Mouse (Mus musculus): ENCODE measurements at regions not wholly inside any gene's neighbourhood (a gene's known extent, or its start where the extent isn't known, plus 50 kb on each side); places are given as distances from the start of the nearest gene placed in this dataset.

DNA sequence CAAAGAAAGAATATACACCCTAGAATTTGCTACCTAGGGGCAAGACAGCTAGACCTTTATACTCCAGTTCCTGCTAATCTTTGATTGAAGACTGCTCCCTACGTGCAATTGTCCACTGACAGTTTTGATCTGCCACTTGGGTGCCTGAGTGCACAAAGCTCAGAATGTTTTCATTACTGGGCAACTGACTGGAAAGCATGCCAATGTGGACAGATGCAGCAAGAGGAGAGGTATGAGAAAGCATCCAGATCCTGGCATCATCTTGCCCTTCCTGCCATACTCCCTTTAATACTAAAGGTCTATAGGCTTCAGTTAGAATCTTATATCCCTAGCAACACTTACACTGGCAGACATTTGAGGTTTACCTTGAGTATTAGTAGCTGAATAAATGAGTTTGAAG lies 148.9 kb upstream of the Lrrn1 start:
- H3K27me3 ChIP-seq (ENCODE audit: control insufficient read depth, insufficient read depth, low read depth, low read length) = no peaks in the 10 kb centered on the region
- no peaks in the 10 kb centered on the region for H3K4me1 ChIP-seq (replicated peaks; ENCODE audit: control insufficient read depth, insufficient read depth, low read length)
- no peaks in the 10 kb centered on the region for H3K9me3 ChIP-seq (ENCODE audit: control insufficient read depth, low read length)
- H3K4me2 ChIP-seq (ENCODE audit: low read depth, low read length) = no peak overlapping the region
- H3K9ac ChIP-seq (ENCODE audit: low read length) = no peak overlapping the region
- H3K4me3 ChIP-seq (ENCODE audit: low read length) = no peak overlapping the region
- H3K36me3 ChIP-seq (ENCODE audit: control insufficient read depth, insufficient read depth, low read length) = no peaks in the 10 kb centered on the region
- WGBS = 50% methylated on average over 1 of the region's 1 CpGs
- no peak overlapping the region for H3K27ac ChIP-seq (ENCODE audit: low read length)
- no peak for ATAC-seq (ENCODE audit: low read depth)

DNA sequence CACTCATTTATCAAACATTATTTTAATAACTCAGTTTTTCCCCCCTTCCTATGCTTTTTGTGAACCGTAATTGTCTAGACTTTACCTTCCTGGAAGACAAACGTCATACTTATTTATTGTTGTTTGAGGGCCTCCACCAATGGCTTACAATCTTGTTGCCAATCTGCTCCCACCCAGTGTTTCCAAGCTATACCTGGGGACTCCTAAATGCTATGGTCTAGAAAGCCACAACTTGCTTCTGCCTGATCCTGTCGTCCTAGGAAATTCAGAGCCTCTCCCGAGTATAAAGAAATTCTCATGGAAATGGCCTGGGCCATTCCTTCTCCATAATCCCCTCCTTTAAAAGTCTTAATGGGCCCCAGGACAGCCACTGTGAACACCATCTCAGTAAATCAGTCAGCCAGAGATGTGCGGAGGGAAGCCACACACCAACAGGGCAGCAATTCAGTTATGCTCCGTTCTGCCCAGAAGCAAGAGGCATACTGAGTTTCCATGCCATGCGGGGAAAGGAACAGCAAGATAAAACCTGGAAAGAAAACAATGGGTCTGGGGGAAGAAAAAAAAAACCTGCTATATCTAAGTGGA lies 143.4 kb upstream of the Lrrn1 start:
- no peaks in the 10 kb centered on the region for H3K27me3 ChIP-seq (ENCODE audit: control insufficient read depth, insufficient read depth, low read depth, low read length)
- no peak overlapping the region for H3K9ac ChIP-seq (ENCODE audit: low read length)
- H3K27ac ChIP-seq (ENCODE audit: low read length) = no peak overlapping the region

DNA sequence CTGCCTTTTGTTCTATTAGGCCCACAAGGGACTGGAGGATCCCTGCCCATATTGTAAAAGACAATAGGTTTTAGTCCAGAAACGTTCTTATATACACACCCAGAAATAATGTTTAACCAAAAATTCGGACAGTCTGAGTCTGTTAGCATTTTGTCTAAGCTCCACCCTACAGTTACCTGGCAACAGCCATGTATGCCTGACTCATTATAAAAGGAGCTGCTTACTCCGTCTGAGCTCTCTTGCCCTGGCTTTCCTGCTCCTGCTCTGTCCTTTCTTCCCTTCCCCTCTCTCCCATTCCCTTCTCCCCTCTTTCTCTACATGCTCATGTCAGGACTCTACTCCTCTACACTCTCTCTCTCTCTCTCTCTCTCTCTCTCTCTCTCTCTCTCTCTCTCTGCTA lies 139.7 kb upstream of the Lrrn1 start:
- Histone ChIP-seq H3K36me3 (ENCODE audit: control insufficient read depth, insufficient read depth, low read length) (no peaks in the 10 kb centered on the region), H3K27me3 (ENCODE audit: control insufficient read depth, insufficient read depth, low read depth, low read length) (no peaks in the 10 kb centered on the region), H3K27ac (ENCODE audit: low read length) (no peak overlapping the region), H3K9me3 (ENCODE audit: control insufficient read depth, low read length) (no peaks in the 10 kb centered on the region), H3K4me2 (ENCODE audit: low read depth, low read length) (no peak overlapping the region), H3K9ac (ENCODE audit: low read length) (no peak overlapping the region), H3K4me1 (replicated peaks; ENCODE audit: control insufficient read depth, insufficient read depth, low read length) (no peaks in the 10 kb centered on the region), H3K4me3 (ENCODE audit: low read length) (no peak overlapping the region)
- no peak for ATAC-seq (ENCODE audit: low read depth)
- WGBS = 38% methylated on average over 3 of the region's 3 CpGs

More for the DNA sequence above, 143.4 kb upstream of the Lrrn1 start:
- no peak for ATAC-seq (ENCODE audit: low read depth)
- Histone ChIP-seq H3K9me3 (ENCODE audit: control insufficient read depth, low read length) (no peaks in the 10 kb centered on the region), H3K36me3 (ENCODE audit: control insufficient read depth, insufficient read depth, low read length) (no peaks in the 10 kb centered on the region), H3K4me3 (ENCODE audit: low read length) (no peak overlapping the region), H3K4me1 (replicated peaks; ENCODE audit: control insufficient read depth, insufficient read depth, low read length) (no peaks in the 10 kb centered on the region), H3K4me2 (ENCODE audit: low read depth, low read length) (no peak overlapping the region)
- 73% methylated on average over 7 of the region's 7 CpGs for WGBS

DNA sequence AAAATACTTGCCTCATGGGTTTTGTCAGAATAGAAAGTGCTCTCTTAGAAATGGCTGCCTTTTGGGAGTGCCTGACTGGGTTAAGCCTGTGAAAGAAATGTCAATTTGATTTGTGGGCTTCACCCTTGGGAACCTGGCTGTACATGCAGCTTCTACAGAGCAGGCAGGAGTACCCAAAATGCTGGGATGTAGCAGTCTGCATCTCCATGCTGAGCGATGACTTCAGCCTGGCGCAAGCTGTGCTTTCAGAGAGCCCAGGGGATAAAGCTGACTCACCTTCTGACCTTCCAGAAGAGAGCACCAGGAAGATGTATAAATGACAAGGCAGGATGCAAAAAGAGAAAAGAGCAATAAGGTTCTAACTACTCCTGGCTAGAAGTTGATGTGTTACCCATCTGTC lies 135.0 kb upstream of the Lrrn1 start:
- no peak overlapping the region for H3K27ac ChIP-seq (ENCODE audit: low read length)
- no peak overlapping the region for H3K4me2 ChIP-seq (ENCODE audit: low read depth, low read length)
- no peak overlapping the region for H3K9ac ChIP-seq (ENCODE audit: low read length)
- H3K36me3 ChIP-seq (ENCODE audit: control insufficient read depth, insufficient read depth, low read length) = no peaks in the 10 kb centered on the region
- no peaks in the 10 kb centered on the region for H3K4me1 ChIP-seq (replicated peaks; ENCODE audit: control insufficient read depth, insufficient read depth, low read length)
- H3K4me3 ChIP-seq (ENCODE audit: low read length) = no peak overlapping the region
- no peaks in the 10 kb centered on the region for H3K27me3 ChIP-seq (ENCODE audit: control insufficient read depth, insufficient read depth, low read depth, low read length)
- no peaks in the 10 kb centered on the region for H3K9me3 ChIP-seq (ENCODE audit: control insufficient read depth, low read length)
- no peak for ATAC-seq (ENCODE audit: low read depth)
- 86% methylated on average over 2 of the region's 2 CpGs for WGBS

DNA sequence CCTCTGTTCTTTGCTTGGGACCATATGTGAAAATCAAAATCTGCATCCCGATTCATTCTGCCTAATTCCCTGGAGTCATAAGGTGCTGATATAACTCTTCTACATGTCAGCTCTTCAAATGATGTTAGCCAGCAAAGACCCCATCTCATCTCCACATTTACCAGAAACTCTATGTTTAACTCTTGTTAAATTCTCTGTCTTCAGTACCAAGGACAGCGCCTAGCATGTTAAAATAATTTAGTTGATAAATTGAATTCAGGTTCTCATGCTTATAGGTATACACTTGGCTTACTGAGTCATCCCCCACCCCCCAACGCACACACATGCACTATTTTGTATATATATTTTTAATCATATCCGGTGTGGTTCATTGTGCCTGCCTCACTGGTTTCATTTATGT lies 113.8 kb upstream of the Lrrn1 start:
- no peak overlapping the region for H3K4me2 ChIP-seq (ENCODE audit: low read depth, low read length)
- no peak overlapping the region for H3K27ac ChIP-seq (ENCODE audit: low read length)
- H3K9ac ChIP-seq (ENCODE audit: low read length) = no peak overlapping the region
- H3K4me3 ChIP-seq (ENCODE audit: low read length) = no peak overlapping the region
- no peak for ATAC-seq (ENCODE audit: low read depth)
- H3K9me3 ChIP-seq (ENCODE audit: control insufficient read depth, low read length) = no peaks in the 10 kb centered on the region
- no peaks in the 10 kb centered on the region for H3K4me1 ChIP-seq (replicated peaks; ENCODE audit: control insufficient read depth, insufficient read depth, low read length)
- H3K27me3 ChIP-seq (ENCODE audit: control insufficient read depth, insufficient read depth, low read depth, low read length) = no peaks in the 10 kb centered on the region
- WGBS = 65% methylated on average over 4 of the region's 4 CpGs
- no peaks in the 10 kb centered on the region for H3K36me3 ChIP-seq (ENCODE audit: control insufficient read depth, insufficient read depth, low read length)

DNA sequence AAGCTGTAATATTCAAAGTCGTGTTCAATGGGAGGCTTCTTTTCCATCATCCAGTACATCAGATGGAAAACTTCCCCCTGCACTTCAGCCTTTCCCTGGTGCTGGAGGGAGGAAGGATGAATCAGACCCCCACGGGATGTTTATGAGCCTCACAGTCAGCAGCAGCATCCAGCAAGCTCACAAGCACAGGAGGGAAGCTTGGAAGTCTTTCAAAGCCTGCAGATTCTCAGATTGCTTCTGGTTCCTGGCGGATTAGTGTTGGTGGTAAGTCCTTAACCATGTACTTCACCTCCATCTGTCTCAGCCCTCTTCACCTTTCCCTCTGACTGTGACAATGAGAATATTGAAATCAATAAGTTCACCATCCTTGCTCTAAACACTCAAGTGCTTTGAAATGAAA lies 107.5 kb upstream of the Lrrn1 start:
- H3K9me3 ChIP-seq (ENCODE audit: control insufficient read depth, low read length) = no peaks in the 10 kb centered on the region
- no peak for ATAC-seq (ENCODE audit: low read depth)
- no peaks in the 10 kb centered on the region for H3K27me3 ChIP-seq (ENCODE audit: control insufficient read depth, insufficient read depth, low read depth, low read length)
- H3K9ac ChIP-seq (ENCODE audit: low read length) = no peak overlapping the region
- H3K36me3 ChIP-seq (ENCODE audit: control insufficient read depth, insufficient read depth, low read length) = no peaks in the 10 kb centered on the region
- no peak overlapping the region for H3K27ac ChIP-seq (ENCODE audit: low read length)
- 40% methylated on average over 3 of the region's 3 CpGs for WGBS
- no peak overlapping the region for H3K4me3 ChIP-seq (ENCODE audit: low read length)
- H3K4me2 ChIP-seq (ENCODE audit: low read depth, low read length) = no peak overlapping the region
- H3K4me1 ChIP-seq (replicated peaks; ENCODE audit: control insufficient read depth, insufficient read depth, low read length) = no peaks in the 10 kb centered on the region

DNA sequence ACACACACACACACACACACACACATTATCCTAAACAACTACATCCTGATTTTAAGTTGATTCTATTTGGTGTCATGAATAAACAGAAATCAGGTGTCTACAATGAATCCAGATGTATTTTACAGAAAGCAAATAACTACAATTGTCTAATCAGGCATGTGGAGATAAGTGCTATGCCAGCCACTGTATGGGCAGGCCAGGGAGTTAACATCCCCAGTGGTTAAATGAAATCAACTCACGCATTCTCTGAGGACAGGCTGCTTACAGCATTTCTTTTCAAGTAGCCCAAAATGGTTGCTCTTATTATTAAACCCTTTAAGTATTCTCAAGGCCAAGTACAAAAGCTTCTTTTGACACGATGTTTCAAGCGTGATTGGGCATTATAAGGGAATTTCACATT lies 103.0 kb upstream of the Lrrn1 start:
- Histone ChIP-seq H3K9ac (ENCODE audit: low read length) (no peak overlapping the region), H3K4me3 (ENCODE audit: low read length) (no peak overlapping the region), H3K36me3 (ENCODE audit: control insufficient read depth, insufficient read depth, low read length) (no peaks in the 10 kb centered on the region), H3K4me1 (replicated peaks; ENCODE audit: control insufficient read depth, insufficient read depth, low read length) (no peaks in the 10 kb centered on the region), H3K4me2 (ENCODE audit: low read depth, low read length) (no peak overlapping the region), H3K27ac (ENCODE audit: low read length) (no peak overlapping the region), H3K27me3 (ENCODE audit: control insufficient read depth, insufficient read depth, low read depth, low read length) (no peaks in the 10 kb centered on the region), H3K9me3 (ENCODE audit: control insufficient read depth, low read length) (no peaks in the 10 kb centered on the region)
- WGBS = 78% methylated on average over 3 of the region's 3 CpGs
- no peak for ATAC-seq (ENCODE audit: low read depth)

DNA sequence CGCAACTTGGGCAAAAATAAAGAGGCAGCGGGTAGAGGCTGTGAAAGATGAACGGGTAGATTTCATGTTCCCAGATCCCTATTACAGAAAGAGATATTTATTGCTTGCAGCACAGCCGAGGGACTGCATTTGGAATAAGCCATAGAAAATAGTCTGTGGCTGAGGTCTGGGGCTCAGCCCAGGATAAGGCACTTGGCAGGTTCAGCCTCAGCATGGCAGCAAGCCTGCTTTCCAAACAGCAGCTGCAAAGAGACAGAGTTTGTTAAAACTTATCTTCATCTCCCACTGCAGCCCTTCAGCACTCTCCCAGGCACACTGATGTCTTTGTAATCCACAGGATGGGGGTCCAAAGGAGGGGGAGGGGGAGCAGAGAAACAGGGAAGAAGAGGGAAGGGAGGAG lies 98.5 kb upstream of the Lrrn1 start:
- H3K27me3 ChIP-seq (ENCODE audit: control insufficient read depth, insufficient read depth, low read depth, low read length) = no peaks in the 10 kb centered on the region
- H3K9me3 ChIP-seq (ENCODE audit: control insufficient read depth, low read length) = no peaks in the 10 kb centered on the region
- no peak overlapping the region for H3K4me3 ChIP-seq (ENCODE audit: low read length)
- 74% methylated on average over 4 of the region's 4 CpGs for WGBS
- H3K36me3 ChIP-seq (ENCODE audit: control insufficient read depth, insufficient read depth, low read length) = no peaks in the 10 kb centered on the region
- H3K4me1 ChIP-seq (replicated peaks; ENCODE audit: control insufficient read depth, insufficient read depth, low read length) = no peaks in the 10 kb centered on the region
- no peak overlapping the region for H3K4me2 ChIP-seq (ENCODE audit: low read depth, low read length)
- no peak for ATAC-seq (ENCODE audit: low read depth)
- H3K9ac ChIP-seq (ENCODE audit: low read length) = no peak overlapping the region
- H3K27ac ChIP-seq (ENCODE audit: low read length) = no peak overlapping the region

DNA sequence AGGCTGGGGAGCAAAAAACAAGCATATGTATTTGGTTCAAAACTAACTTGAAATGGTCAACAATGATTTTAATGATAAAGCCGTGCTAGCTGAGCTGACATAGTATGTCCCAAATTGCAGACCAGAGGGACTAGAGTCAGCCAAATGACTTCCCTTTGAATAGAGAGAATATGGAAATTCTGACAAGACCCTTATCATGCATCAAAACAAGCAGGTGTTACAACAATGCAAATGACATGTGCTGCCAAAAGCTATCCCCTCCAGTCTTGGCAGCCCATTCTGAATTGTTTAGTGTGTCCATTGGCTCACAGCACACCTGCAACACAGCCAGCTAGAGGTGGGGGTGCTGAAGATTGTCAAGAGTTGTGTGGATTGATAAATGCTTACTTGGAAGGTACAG lies 87.5 kb upstream of the Lrrn1 start:
- 70% methylated on average over 1 of the region's 1 CpGs for WGBS
- H3K4me1 ChIP-seq (replicated peaks; ENCODE audit: control insufficient read depth, insufficient read depth, low read length) = no peaks in the 10 kb centered on the region
- H3K9ac ChIP-seq (ENCODE audit: low read length) = no peak overlapping the region
- H3K36me3 ChIP-seq (ENCODE audit: control insufficient read depth, insufficient read depth, low read length) = no peaks in the 10 kb centered on the region
- H3K4me3 ChIP-seq (ENCODE audit: low read length) = no peak overlapping the region
- no peaks in the 10 kb centered on the region for H3K27me3 ChIP-seq (ENCODE audit: control insufficient read depth, insufficient read depth, low read depth, low read length)
- H3K27ac ChIP-seq (ENCODE audit: low read length) = no peak overlapping the region
- no peak overlapping the region for H3K4me2 ChIP-seq (ENCODE audit: low read depth, low read length)
- no peak for ATAC-seq (ENCODE audit: low read depth)
- no peaks in the 10 kb centered on the region for H3K9me3 ChIP-seq (ENCODE audit: control insufficient read depth, low read length)

DNA sequence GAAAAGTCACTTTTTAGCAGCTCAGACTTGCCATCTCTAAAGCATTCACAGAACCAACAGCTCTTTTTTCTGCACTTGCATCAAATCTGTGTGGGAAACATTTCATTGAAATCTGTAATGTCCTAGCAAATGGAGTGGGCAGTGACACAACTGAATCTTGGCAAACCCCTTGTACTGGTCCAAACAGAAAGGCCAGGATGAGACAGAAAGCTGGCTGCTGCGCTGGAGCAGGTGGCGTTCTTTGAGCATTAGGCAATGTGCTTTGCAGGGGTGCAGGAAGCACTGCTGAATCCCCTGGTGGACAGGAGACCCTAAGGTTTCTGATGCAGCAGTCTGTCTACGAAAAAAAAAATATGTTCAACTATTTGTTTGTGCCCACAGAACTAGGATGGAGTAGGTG lies 85.2 kb upstream of the Lrrn1 start:
- no peak overlapping the region for H3K9ac ChIP-seq (ENCODE audit: low read length)
- no peak for ATAC-seq (ENCODE audit: low read depth)
- H3K27me3 ChIP-seq (ENCODE audit: control insufficient read depth, insufficient read depth, low read depth, low read length) = no peaks in the 10 kb centered on the region
- H3K27ac ChIP-seq (ENCODE audit: low read length) = no peak overlapping the region
- H3K4me3 ChIP-seq (ENCODE audit: low read length) = no peak overlapping the region
- H3K4me1 ChIP-seq (replicated peaks; ENCODE audit: control insufficient read depth, insufficient read depth, low read length) = no peaks in the 10 kb centered on the region
- WGBS = 65% methylated on average over 3 of the region's 3 CpGs
- no peaks in the 10 kb centered on the region for H3K9me3 ChIP-seq (ENCODE audit: control insufficient read depth, low read length)
- no peak overlapping the region for H3K4me2 ChIP-seq (ENCODE audit: low read depth, low read length)
- no peaks in the 10 kb centered on the region for H3K36me3 ChIP-seq (ENCODE audit: control insufficient read depth, insufficient read depth, low read length)

Measured in lung, embryonic 16.5 days (tissue).